Mouse (Mus musculus) left cerebral cortex, adult 11 months (tissue): ENCODE measurements around the gene Catsperd.
"Not testable (repeated sequence)": the region's sequence is repeated elsewhere in the genome, so short reads cannot be mapped to it uniquely, and the experiment has no call there.

Source experiments
- DNase-seq: peaks from one replicate; pipeline ENCODE4 v3.0.0; 2022; ENCODE audit warnings: low spot score

Gene Catsperd

GRCm38 (mm10) chr17:56613236-56613844 is 14.6 kb upstream of the Catsperd start, which contains the start of gene Rpl36:
Gene Rpl36 (plus strand): TSS chr17:56613416.
- peak; percentile 93 for DNase-seq

DNA sequence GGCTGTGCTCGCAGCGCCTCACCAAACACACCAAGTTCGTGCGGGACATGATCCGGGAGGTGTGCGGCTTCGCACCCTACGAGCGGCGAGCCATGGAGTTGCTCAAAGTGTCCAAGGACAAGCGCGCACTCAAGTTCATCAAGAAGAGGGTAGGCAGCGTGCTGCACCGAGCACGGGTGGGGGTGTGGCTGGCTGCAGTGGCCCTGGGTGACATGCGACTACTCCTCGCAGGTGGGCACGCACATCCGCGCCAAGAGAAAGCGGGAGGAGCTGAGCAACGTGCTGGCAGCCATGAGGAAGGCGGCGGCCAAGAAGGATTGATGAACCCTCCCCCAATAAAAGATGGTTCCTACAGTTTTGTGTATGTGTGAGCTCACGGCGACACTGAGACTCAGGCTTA is 14.1 kb upstream of the Catsperd start:
- not testable (repeated sequence) for DNase-seq

GRCm38 (mm10) chr17:56614391-56615135 is 13.4 kb upstream of the Catsperd start:
- no peak for DNase-seq

- DNase-seq, result no peak
Observed at GRCm38 (mm10) chr17:56615136-56615784, 12.7 kb upstream of the Catsperd start.

- DNase-seq, result no peak
Observed at GRCm38 (mm10) chr17:56615792-56616191, 12.2 kb upstream of the Catsperd start.

DNA sequence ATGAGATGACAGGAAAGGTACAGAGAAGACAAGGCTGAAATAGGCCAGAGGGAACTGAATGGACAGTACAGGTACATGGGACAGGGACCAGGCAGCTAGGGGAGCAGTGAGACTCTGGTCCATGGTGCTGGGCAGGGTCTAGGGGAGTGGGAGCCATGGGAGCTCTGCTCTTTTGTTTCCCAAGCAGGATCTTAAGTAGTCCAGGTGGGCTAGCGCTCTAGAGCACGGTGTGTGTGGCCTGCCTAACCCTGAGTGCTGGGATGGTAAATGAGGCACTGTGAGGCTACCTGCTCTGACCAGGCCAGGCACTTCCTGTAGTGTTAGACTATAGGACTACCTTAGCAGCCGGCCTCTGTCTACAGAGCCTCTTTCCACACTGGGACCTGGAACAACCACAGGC is 11.2 kb upstream of the Catsperd start:
- no peak for DNase-seq

- DNase-seq, result no peak
Observed at GRCm38 (mm10) chr17:56617628-56618027, 10.3 kb upstream of the Catsperd start.

DNA sequence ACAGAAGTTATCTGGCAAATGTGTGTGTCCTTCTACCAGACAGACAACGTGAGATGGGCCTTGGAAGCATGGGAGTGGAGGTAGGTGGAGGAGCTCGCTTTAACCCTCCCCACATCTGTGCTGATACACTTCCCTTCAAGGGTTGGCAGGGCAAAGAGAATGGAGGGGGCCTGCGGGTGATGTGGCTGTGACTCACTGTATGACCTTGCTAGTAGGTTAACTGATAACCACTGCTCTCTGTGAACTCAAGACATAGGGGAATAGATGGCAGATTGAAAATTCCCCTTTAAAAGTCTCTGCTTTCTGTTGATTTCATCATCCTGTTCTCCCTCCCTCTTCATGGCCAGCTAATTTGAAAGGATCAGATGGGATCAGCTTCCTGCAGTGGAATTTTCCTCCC is 2.4 kb upstream of the Catsperd start:
- DNase-seq, result no peak

DNA sequence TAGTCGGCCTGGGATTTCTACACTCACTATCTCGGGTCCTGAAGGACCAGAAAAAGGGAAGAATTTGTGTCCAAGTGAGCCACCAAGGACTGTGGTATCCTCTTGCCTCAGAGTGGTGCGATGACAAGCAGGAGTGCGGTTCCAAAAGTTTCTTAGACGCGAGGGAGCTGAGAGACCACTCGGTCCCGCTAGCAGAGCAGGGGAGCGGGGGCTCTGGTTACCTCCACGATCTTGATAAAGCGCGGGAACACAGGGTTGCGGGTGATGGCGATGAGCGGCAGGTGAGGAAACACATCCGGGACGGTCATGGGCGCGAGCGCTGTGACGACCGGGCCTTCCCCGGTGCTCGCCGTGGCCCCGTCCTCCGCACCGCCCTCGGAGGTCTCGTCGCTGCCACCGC is 1.7 kb upstream of the Catsperd start:
- DNase-seq, result no peak

GRCm38 (mm10) chr17:56626754-56627470 is 1.0 kb upstream of the Catsperd start, which contains the start of gene Lonp1:
Gene Lonp1 (minus strand): TSS chr17:56626887.
- DNase-seq, result peak; percentile 94

DNA sequence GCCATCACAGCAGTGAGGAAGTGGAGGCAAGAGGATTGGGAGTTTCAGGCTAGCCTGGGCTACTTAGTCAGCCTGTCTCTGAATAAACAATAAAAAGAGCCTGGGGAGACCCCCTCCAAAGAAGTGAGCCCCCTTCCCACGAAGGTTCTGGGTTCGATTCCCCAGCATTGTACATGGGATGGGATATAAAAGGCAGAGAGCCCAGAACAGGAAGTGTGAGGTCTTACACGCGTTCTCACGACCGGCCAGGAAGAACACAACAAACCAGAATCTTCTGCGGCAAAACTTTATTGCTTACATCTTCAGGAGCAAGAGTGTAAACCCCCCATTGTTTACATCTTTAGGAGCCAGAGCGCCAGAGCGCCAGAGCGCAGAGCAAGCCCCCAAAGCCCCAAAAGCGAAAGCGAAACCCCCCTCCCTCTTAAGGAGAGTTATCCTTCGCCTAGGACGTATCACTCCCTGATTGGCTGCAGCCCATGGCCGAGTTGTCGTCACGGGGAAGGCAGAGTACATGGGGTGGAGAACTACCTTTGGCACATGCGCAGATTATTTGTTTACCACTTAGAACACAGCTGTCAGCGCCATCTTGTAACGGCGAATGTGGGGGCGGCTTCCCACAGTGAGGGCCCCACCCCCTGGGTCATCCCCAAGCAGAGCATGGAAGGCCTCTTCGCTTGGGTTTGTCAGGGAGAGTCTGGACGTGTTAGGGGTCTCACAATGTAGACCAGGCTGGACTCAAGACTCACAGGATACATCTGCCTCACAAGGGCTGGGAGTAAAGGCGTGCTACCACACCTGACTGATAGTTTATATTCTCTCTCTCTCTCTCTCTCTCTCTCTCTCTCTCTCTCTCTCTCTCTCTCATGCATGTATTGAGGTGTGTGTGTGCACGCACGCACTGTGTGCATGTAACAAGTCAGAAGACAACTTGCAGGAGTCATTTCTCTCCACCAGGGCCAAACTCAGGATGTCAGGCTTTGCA is 2.1 kb downstream of the Catsperd start:
- not testable (repeated sequence) for DNase-seq

DNA sequence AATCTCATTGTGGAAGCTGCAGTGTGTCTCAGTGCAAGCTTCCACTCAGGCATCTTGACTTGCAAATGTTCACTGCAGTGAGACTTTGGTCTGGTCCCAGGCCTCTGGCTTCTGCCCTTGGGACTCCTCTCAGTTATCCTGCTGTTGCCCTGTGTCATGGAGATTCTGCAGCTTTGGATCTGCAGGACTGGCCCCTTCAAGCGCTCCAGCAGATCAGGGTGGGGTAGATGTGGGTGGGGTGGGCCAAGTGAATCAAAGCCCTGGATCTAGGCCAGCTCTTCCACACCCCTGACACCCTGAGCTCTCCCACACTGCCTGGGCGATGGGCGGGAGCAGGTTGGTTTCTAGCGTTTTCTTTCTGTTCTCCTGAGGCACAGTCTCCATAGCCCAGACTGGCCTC is 3.9 kb downstream of the Catsperd start:
- no peak for DNase-seq

- no peak for DNase-seq
Observed at GRCm38 (mm10) chr17:56634023-56634422, 6.1 kb downstream of the Catsperd start.

DNA sequence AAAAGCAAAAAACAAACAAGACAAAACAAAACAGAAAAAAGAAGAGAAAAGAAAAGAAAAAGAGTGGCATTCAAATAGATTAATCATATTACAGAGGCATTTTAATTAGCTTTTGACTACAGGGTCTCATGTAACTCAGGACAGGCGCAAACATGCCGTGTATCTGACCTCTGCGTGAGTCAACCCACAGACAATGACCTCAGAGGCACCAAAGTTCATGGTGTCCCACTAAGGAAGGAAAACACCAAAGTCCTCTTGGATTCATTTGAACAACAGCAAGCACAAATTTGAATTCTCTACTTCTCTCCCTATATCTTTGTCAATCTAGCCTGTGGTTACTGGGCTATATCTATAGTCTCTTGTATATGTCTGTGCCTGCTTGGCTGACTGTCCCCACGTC is 15.3 kb downstream of the Catsperd start:
- no peak for DNase-seq

DNA sequence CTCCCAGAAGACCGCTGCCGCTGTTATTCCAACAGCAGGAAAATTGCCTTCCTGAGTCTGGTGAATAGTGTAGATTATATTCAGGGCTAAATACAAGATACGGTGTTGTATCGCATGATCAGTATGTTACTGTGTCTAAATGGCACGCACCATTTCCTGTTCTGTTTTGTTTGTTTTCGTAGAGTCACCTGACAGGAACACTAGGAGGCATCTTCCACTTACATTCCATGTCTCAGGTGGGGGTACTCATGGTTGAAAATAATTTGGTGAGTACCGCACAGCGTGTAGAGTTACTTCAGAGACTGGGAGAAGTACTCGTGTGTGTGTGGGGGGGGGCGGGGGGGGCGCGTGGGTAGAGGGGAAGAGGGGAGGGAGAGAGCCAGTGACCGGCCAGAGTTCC is 19.6 kb downstream of the Catsperd start:
- no peak for DNase-seq

DNA sequence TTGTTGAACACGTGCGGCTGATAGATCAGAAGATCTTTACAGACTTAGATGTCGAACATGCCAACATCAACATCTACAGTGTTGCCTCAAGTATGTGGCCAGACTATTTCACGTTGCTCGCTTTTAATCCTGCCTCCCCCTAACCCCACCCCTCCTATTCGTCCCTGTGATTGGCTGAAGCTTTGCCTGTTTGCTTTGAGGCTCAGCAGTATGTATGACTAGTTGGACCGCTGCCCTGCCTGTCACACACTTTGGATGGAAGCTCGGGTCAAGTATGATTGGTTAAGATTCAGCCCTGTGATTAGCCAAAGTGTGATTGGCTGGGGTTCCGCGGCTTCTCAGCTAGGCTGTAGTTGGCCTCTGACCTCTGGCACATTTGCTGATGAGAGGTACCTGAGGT is 23.9 kb downstream of the Catsperd start:
- DNase-seq, result no peak

DNA sequence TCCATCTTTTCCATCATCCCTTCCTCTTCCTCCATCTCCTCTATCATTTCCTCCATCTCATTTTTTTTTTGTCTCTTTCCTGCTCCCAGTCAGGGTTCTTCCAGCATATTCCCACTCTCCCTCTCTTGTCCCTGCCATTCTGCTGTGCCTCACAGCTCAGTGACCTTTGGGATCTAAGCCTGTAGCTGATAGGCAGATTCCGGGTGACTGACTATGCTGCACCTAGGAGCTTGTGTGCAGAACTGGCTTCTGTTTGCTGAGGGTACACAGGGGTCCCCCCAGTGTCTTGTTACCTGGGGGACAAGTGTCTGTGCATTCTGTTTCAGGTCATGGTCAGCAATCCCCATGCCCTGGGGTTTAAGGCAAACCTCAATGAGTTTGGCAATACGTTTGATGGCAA is 26.8 kb downstream of the Catsperd start:
- no peak for DNase-seq

DNA sequence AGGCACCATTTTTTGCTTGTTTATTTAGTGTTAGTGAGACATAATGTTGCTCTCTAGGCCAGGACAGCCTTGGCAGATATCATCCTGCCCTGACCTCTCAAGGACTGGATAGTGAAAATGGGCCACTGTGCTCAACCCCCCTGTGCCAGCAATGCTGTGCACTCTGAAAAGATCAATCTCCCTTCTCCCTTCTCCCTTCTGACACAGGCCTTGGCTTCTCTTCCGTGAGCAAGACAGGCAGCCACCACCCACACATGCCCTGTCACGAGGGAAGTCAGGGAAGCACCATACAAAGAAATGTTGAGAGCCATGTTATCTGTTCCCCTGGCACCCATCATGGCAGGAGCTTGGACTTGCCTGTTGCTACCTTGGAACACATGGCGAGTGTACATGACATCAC is 27.4 kb downstream of the Catsperd start:
- no peak for DNase-seq

DNA sequence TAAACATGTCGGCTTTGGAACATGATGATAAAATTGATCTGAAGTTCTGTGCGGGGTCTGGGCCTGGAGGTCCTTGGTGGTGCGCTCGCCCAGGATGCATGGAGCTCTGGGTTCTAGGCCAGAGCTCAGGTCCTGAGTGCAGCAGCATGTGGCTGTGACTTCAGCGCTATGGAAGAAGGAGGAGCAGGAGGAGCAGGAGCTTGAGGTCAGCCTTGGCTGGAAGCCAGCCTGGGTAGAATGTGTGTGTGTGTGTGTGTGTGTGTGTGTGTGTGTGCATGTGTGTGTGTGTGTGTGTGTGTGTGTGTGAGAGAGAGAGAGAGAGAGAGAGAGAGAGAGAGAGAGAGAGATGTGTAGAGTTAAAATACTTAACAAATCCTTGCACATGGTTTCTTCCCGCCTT is 28.2 kb downstream of the Catsperd start:
- DNase-seq, result no peak

GRCm38 (mm10) chr17:56663659-56664058 is 35.7 kb downstream of the Catsperd start:
- no peak for DNase-seq

GRCm38 (mm10) chr17:56664333-56664732 is 36.4 kb downstream of the Catsperd start:
- no peak for DNase-seq
